Mouse (Mus musculus) limb, embryonic 15.5 days (tissue): Measurements from ENCODE around the gene Adamtsl1. TPM values are rescaled to one million over a fixed set of nuclear protein-coding genes. Genes with fewer than 3 reads are reported as not detected.

Experiments
- ATAC-seq: fragments of 200-750 bp; cut with Nextera tagmentation; 2 replicates; pipeline ENCODE4 v1.8.0; 2017; ENCODE audit warnings: low read depth, moderate TSS enrichment; ENCODE audit not compliant: insufficient number of reproducible peaks, low FRiP score, low TSS enrichment
- H3K27ac ChIP-seq: fragments of 300-500 bp; sonication (generic); 2 replicates; pipeline ENCODE4 v1.5.1; 2015; ENCODE audit warnings: moderate library complexity, mild to moderate bottlenecking, inconsistent platforms
- H3K27me3 ChIP-seq: fragments of 300-500 bp; sonication (generic); 2 replicates; pipeline ENCODE4 v1.6.1; 2015; ENCODE audit warnings: inconsistent platforms
- H3K36me3 ChIP-seq: fragments of 300-500 bp; sonication (generic); 2 replicates; pipeline ENCODE4 v1.6.1; 2015; ENCODE audit warnings: inconsistent platforms
- H3K4me1 ChIP-seq: fragments of 300-500 bp; sonication (generic); 2 replicates; pipeline ENCODE4 v1.6.1; 2015; ENCODE audit warnings: inconsistent platforms
- H3K4me2 ChIP-seq: fragments of 300-500 bp; sonication (generic); 2 replicates; pipeline ENCODE4 v1.6.1; 2015; ENCODE audit warnings: mild to moderate bottlenecking, inconsistent platforms
- H3K4me3 ChIP-seq: fragments of 300-500 bp; sonication (generic); 2 replicates; pipeline ENCODE4 v1.5.1; 2015; ENCODE audit warnings: mild to moderate bottlenecking, inconsistent platforms
- H3K9ac ChIP-seq: fragments of 300-500 bp; sonication (generic); 2 replicates; pipeline ENCODE4 v1.6.1; 2015; ENCODE audit warnings: inconsistent platforms
- H3K9me3 ChIP-seq: fragments of 300-500 bp; sonication (generic); 2 replicates; pipeline ENCODE4 v1.6.1; 2016; ENCODE audit warnings: inconsistent platforms
- WGBS: fragments of 180-500 bp; shearing (Covaris S2); methylation state at CpG from one replicate; pipeline ENCODE4 v1.1.7; 2015; 5-methylcytosine and 5-hydroxymethylcytosine counted together
- polyA plus RNA-seq: library from polyadenylated mRNA; unstranded; fragments of >200 nt; fragmentation: Nextera tagmentation; extraction: Ambion mirVana; gene quantifications from 2 replicates; pipeline ENCODE4 v1.2.1, GENCODE M21; 2015

Gene Adamtsl1
- polyA plus RNA-seq, 1 experiment from 2014 or later: 48.4 TPM

DNA sequence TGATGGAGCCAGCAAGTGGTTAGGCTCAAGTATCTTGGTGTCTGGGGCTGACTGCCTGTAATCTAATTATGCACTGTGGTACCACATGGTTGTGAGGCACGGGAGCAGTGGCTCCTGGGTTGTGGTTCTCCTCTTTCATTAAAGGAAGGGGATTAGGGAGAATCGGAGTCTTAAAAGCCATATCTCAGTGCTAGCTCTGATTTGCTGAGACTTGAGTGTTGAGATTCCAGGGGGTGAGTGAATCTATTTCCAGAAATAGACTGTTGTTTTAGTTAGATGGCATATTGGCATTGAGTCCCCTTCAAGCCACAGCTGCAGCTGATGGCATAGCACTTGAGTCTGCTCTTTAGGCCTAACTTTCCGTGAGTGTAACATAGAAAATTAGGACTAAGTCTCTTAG, 877.2 kb downstream of the Adamtsl1 start:
- no peak overlapping the region for H3K9ac ChIP-seq
- 60% methylated on average over 3 of the region's 3 CpGs for WGBS
- H3K27me3 ChIP-seq: no peaks in the 10 kb centered on the region
- no peak overlapping the region for H3K27ac ChIP-seq
- H3K36me3 ChIP-seq: no peaks in the 10 kb centered on the region
- H3K9me3 ChIP-seq: no peaks in the 10 kb centered on the region
- no peak overlapping the region for H3K4me3 ChIP-seq
- H3K4me2 ChIP-seq: no peak overlapping the region
- ATAC-seq: no peak
- H3K4me1 ChIP-seq: peaks cover 17% of the 10 kb centered on the region

DNA sequence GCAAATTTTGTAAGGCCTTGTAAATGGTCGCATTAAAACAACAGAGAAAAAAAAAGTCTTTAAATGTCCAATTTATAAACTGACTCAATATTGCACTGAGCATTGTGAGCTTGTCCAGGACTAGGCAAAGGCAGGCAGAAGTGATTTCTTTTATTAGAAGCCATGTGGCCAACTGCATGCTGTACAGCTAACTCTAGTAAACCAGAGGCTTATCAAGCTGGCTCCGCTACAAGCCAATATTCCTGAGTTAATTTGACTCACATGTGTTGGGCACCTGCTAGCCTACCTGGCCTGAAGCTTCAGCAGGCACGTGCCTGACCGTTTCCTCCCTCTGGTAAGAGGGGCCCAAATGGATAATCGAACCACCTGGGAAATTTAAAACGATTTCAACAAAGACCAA, 881.7 kb downstream of the Adamtsl1 start:
- no peak overlapping the region for H3K27ac ChIP-seq
- no peak for ATAC-seq
- peaks cover 21% of the 10 kb centered on the region for H3K4me1 ChIP-seq
- no peak overlapping the region for H3K4me2 ChIP-seq
- H3K36me3 ChIP-seq: no peaks in the 10 kb centered on the region
- H3K27me3 ChIP-seq: no peaks in the 10 kb centered on the region
- H3K9me3 ChIP-seq: no peaks in the 10 kb centered on the region
- WGBS: 35% methylated on average over 6 of the region's 6 CpGs
- no peak overlapping the region for H3K9ac ChIP-seq
- no peak overlapping the region for H3K4me3 ChIP-seq

DNA sequence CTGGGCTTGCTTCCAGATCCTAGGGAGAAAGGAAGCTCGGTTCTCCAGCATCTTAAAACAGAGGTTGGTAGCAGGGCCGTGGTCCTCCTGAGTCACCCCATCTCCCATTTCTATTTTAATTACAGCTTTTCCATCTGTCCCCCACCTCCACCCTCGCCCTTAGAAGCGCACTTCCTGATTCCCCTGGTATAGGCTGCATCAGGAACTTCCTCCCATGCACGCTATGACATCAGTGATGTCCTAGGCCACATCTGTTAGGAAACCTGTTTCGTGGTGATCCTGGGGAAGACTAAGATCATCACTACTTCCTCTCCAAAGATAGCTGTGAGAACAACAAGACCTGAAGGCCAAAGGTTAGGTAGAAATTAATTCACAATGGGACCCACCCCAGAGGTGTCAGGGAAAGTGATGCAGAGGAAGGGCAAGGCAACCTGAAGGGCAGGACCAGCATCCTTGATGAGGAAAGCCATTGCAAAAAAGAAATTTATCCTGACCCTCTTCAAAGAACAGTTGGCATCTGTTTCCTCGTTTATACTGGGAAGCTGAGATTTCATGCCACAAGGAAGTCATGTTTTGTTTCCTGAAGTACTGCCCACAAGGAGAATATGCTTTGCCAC, 882.8 kb downstream of the Adamtsl1 start:
- Histone ChIP-seq H3K4me1 (peaks cover 21% of the 10 kb centered on the region), H3K27me3 (no peaks in the 10 kb centered on the region), H3K9me3 (no peaks in the 10 kb centered on the region), H3K4me3 (no peak overlapping the region), H3K4me2 (no peak overlapping the region), H3K36me3 (no peaks in the 10 kb centered on the region), H3K9ac (no peak overlapping the region), H3K27ac (no peak overlapping the region)
- WGBS: 66% methylated on average over 7 of the region's 7 CpGs
- ATAC-seq: no peak

- ATAC-seq: no peak
- Histone ChIP-seq H3K9ac (no peak overlapping the region), H3K36me3 (no peaks in the 10 kb centered on the region), H3K4me2 (no peak overlapping the region), H3K27me3 (no peaks in the 10 kb centered on the region), H3K27ac (no peak overlapping the region), H3K9me3 (no peaks in the 10 kb centered on the region), H3K4me1 (peaks cover 21% of the 10 kb centered on the region), H3K4me3 (no peak overlapping the region)
- WGBS: 65% methylated on average over 2 of the region's 2 CpGs
These were observed 883.5 kb downstream of the Adamtsl1 start for GRCm38 (mm10) chr4:86397470-86397869.

- no peak for ATAC-seq
- H3K36me3 ChIP-seq: no peaks in the 10 kb centered on the region
- H3K4me3 ChIP-seq: no peak overlapping the region
- WGBS: 44% methylated on average over 3 of the region's 3 CpGs
- H3K4me1 ChIP-seq: peaks cover 22% of the 10 kb centered on the region
- H3K4me2 ChIP-seq: no peak overlapping the region
- no peaks in the 10 kb centered on the region for H3K27me3 ChIP-seq
- H3K9ac ChIP-seq: no peak overlapping the region
- H3K9me3 ChIP-seq: no peaks in the 10 kb centered on the region
- no peak overlapping the region for H3K27ac ChIP-seq
These were observed 887.1 kb downstream of the Adamtsl1 start for GRCm38 (mm10) chr4:86401116-86401515.

DNA sequence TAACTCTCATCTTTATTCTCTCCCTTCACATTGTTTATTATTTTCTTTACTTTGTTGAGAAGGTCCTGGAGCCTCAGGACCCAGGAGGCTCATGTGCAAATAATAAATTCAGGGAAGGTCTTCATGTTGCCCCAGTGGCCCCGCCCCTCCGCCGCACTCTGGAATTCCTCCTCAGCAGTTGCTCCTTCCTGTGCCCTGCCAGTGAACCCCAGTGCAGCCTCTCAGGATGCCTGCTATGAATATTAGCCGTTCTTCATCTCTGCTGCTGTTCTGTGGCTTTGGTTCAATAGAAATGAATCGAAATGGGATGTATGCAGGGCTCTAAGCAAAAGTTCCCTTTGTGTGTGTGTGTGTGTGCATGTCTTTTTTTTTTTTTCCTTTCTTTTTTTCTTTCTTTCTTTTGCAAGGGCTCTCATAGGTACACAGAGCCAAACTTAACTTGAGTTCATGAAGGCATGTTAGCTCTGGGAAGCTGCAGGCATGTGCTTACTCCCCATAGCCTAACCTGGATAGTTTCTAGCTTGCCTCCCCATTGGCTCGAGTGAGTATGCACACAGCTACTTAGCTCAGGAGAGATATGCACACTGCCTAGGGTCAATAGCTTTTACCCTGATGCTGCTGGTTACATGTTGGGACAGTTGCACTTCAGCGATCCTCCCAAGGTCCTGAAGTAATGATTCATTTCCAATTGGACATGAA, 892.7 kb downstream of the Adamtsl1 start:
- Histone ChIP-seq H3K9ac (no peak overlapping the region), H3K4me2 (no peak overlapping the region), H3K9me3 (no peaks in the 10 kb centered on the region), H3K36me3 (no peaks in the 10 kb centered on the region), H3K4me3 (no peak overlapping the region), H3K4me1 (peaks cover 38% of the 10 kb centered on the region), H3K27me3 (no peaks in the 10 kb centered on the region), H3K27ac (peak overlapping the region; percentile 78)
- no peak; the same call in 1 of the 2 replicates for ATAC-seq
- 33% methylated on average over 7 of the region's 7 CpGs for WGBS

GRCm38 (mm10) chr4:86407200-86407527, 893.2 kb downstream of the Adamtsl1 start:
- H3K27ac ChIP-seq: peak overlapping the region; percentile 78
- peaks cover 38% of the 10 kb centered on the region for H3K4me1 ChIP-seq
- H3K36me3 ChIP-seq: no peaks in the 10 kb centered on the region
- H3K4me3 ChIP-seq: no peak overlapping the region
- no peaks in the 10 kb centered on the region for H3K9me3 ChIP-seq
- ATAC-seq: no peak
- H3K27me3 ChIP-seq: no peaks in the 10 kb centered on the region
- H3K9ac ChIP-seq: no peak overlapping the region
- WGBS: 40% methylated on average over 3 of the region's 3 CpGs
- H3K4me2 ChIP-seq: no peak overlapping the region

DNA sequence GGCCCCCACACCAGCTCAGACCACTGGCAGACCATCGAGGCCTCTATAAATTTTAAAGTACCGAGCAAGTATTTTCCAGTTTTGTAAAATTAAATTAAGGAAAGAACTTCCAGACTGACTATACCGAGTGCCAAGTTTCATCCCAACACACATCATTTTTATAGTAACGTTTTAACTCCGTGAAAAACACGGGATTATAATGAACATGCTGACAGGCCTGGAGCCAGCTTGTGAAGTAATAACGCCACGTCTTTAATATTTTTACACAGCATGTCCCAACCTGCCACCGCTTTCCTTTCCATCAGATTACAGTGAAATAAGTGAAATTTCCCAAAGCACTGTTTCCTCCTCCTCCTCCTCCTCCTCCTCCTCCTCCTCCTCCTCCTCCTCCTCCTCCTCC, 894.4 kb downstream of the Adamtsl1 start:
- no peak overlapping the region for H3K4me2 ChIP-seq
- no peaks in the 10 kb centered on the region for H3K27me3 ChIP-seq
- ATAC-seq: no peak
- peaks cover 38% of the 10 kb centered on the region for H3K4me1 ChIP-seq
- H3K36me3 ChIP-seq: no peaks in the 10 kb centered on the region
- no peak overlapping the region for H3K4me3 ChIP-seq
- 21% methylated on average over 9 of the region's 9 CpGs for WGBS
- no peaks in the 10 kb centered on the region for H3K9me3 ChIP-seq
- no peak overlapping the region for H3K9ac ChIP-seq
- H3K27ac ChIP-seq: peak overlapping the region; percentile 85

DNA sequence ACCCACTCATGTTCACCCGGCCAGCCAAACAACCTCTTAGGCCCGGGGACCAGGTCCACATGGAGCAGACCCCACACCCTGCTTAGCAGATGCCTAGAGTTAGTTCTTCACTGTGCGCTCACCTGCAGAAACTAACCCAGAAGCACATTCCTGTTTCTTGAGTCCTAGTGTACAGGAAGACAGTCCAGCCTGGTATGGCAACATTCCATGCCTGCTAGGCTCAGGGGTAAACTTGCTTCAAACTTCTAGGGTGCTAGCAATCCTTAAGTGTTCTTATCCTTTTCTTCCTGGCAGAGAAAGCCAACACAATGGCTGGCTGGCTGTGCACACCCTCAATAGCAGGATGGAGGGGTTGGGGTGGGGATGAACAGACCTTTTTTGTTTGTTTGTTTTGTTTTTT, 897.0 kb downstream of the Adamtsl1 start:
- H3K36me3 ChIP-seq: no peaks in the 10 kb centered on the region
- H3K9me3 ChIP-seq: no peaks in the 10 kb centered on the region
- no peak overlapping the region for H3K9ac ChIP-seq
- H3K4me2 ChIP-seq: no peak overlapping the region
- no peak overlapping the region for H3K4me3 ChIP-seq
- 70% methylated on average over 3 of the region's 3 CpGs for WGBS
- H3K27ac ChIP-seq: no peak overlapping the region
- H3K27me3 ChIP-seq: no peaks in the 10 kb centered on the region
- H3K4me1 ChIP-seq: peaks cover 38% of the 10 kb centered on the region
- no peak for ATAC-seq

- H3K9ac ChIP-seq: no peak overlapping the region
- H3K4me1 ChIP-seq: peaks cover 24% of the 10 kb centered on the region
- WGBS: 48% methylated on average over 3 of the region's 3 CpGs
- no peak overlapping the region for H3K27ac ChIP-seq
- H3K9me3 ChIP-seq: no peaks in the 10 kb centered on the region
- ATAC-seq: no peak
- H3K4me2 ChIP-seq: no peak overlapping the region
- H3K27me3 ChIP-seq: no peaks in the 10 kb centered on the region
- H3K36me3 ChIP-seq: 0 out of 2 replicates have a peak, but pooled peaks cover 2% of the 10 kb centered on the region
- H3K4me3 ChIP-seq: no peak overlapping the region
These were observed 899.4 kb downstream of the Adamtsl1 start for GRCm38 (mm10) chr4:86413388-86413787.

DNA sequence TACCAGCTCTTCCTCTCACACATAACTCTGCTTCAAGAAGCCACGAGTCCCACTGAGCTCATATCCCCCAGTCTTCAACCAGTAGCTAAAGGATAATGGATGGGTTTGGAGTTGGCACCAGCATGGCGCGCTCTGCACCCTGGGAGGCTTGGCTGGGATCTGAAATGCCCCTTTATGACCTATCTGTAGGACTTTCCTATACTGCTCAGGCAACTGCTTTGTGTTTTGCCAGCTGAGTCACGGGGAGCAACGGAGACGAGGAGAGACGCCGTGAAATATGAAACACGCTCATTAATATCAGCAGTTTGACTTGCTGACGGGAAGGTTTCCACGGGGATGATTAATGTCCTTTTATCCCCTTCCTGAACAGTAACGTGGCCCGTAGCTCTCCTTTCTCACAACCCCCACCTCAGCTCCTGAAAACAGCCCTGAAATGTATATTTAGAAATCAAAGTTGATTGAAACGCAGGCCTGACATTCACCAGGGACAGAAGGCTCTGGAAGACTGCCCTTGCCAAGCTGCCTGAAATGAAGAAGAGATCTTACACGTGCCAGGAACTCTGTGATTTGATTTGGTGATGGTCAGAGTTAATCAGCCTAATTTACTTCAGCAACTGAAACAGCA, 902.5 kb downstream of the Adamtsl1 start:
- ATAC-seq: no peak
- 29% methylated on average over 15 of the region's 15 CpGs for WGBS

GRCm38 (mm10) chr4:86422586-86422985, 908.6 kb downstream of the Adamtsl1 start:
- no peak overlapping the region for H3K9ac ChIP-seq
- H3K4me2 ChIP-seq: no peak overlapping the region
- H3K9me3 ChIP-seq: no peaks in the 10 kb centered on the region
- ATAC-seq: no peak
- H3K4me3 ChIP-seq: no peak overlapping the region
- WGBS: 64% methylated on average over 6 of the region's 6 CpGs
- no peak overlapping the region for H3K27ac ChIP-seq
- H3K27me3 ChIP-seq: no peaks in the 10 kb centered on the region
- peaks cover 43% of the 10 kb centered on the region for H3K36me3 ChIP-seq
- no peaks in the 10 kb centered on the region for H3K4me1 ChIP-seq

More for the DNA sequence above, 902.5 kb downstream of the Adamtsl1 start:
- Histone ChIP-seq H3K27ac (peak overlapping the region; percentile 57; the same call in 1 of the 2 replicates), H3K4me1 (peaks cover 17% of the 10 kb centered on the region), H3K4me3 (no peak overlapping the region), H3K4me2 (no peak overlapping the region), H3K36me3 (peaks cover 6% of the 10 kb centered on the region; the same call in 1 of the 2 replicates), H3K27me3 (no peaks in the 10 kb centered on the region), H3K9ac (no peak overlapping the region), H3K9me3 (no peaks in the 10 kb centered on the region)
